Mouse (Mus musculus) ovary, postnatal 14 days (tissue): ENCODE data around the gene Pdpk1.
"Not testable (repeated sequence)": the region's sequence is repeated elsewhere in the genome, so short reads cannot be mapped to it uniquely, and the experiment has no call there.

Experiments used
- DNase-seq: peaks from one replicate; pipeline ENCODE4 v3.0.0; 2022; ENCODE audit warnings: low spot score

The Pdpk1 gene

GRCm38 (mm10) chr17:24162584-24163175, 12.0 kb upstream of the Pdpk1 start:
- no peak for DNase-seq

- no peak for DNase-seq
These were observed 10.7 kb upstream of the Pdpk1 start for GRCm38 (mm10) chr17:24161466-24161865.

GRCm38 (mm10) chr17:24157526-24157925, 6.8 kb upstream of the Pdpk1 start:
- no peak for DNase-seq

DNA sequence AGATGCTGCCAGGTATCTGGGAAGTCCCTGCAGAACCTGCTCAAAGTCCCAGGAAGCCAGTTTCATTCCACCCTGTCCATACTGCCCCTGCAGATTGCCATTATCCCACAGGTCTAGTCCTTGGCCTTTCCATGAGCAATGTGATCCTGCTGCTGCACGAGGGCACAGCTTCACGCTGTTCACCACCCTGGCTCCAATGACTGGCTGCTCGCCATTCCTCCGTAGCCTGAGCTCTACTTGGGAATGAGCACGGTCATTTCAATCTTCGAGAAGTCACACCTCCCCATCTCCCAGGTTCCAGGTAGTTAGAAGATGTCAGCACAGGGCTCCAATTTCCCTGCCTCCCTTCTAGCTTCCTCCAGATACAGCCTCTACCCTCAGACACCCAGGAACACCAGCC, 6.4 kb upstream of the Pdpk1 start:
- DNase-seq: no peak

DNA sequence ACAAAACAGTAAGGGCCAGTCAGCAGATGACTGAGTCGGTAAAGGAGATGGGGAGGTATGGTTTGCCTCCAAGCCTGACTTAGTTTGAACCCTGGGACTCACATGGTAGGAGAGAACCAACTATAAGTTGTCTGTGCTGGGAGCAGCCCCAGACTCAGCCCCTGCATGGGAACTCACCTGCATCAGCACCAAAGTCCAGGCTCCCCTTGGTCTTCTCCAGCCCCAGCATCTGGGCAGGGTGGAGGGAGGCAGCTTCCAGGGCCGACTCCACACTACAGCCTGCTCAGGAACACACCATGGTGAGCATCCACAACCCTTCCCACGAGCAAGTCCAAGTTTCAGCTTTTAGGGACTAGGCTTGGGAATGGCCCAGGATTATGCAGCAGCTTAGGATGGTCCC, 5.7 kb upstream of the Pdpk1 start:
- DNase-seq: no peak

DNA sequence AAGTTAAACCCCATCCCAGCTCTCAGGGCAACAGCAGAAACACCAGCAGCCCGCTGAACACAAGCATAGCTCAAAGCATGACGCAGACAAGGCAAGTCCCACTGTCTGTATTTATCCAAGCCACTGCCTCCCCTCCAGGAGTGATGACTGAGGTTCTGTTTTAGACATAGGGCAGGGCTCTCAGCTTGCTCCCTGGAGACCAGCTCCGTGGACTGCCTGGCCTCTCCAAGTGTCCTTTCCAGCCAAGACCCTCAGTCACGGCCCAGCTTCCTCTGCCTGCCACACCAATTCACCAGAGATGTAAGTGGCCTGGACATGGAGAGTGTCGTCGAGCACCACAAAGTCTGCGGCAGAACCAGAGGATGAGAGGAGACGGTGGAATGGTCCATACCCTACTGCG, 5.0 kb upstream of the Pdpk1 start:
- no peak for DNase-seq

GRCm38 (mm10) chr17:24154463-24154862, 3.7 kb upstream of the Pdpk1 start:
- no peak for DNase-seq

GRCm38 (mm10) chr17:24151890-24152563, 1.3 kb upstream of the Pdpk1 start:
- DNase-seq: peak; percentile 60

DNA sequence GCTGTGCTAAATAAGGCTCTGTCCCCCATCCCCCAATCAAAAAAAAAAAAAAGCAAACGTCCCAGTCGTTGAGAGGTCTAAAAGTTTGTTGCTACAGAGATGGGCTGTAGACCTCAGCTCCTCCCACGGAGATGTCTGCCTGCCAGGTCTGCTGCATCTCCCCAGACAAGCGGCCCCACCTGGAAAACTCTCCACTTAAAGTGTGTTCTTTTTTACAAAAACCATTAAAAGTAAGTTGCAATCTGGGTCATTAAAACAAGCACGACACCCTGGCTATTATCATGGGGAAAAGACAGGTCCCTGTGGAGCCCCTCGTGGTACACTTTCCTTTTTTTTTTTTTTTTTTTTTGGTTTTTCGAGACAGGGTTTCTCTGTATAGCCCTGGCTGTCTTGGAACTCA, 658 bp upstream of the Pdpk1 start:
- DNase-seq: no peak

GRCm38 (mm10) chr17:24149421-24149820, 1.3 kb downstream of the Pdpk1 start:
- no peak for DNase-seq

GRCm38 (mm10) chr17:24142897-24143296, 7.8 kb downstream of the Pdpk1 start:
- no peak for DNase-seq

DNA sequence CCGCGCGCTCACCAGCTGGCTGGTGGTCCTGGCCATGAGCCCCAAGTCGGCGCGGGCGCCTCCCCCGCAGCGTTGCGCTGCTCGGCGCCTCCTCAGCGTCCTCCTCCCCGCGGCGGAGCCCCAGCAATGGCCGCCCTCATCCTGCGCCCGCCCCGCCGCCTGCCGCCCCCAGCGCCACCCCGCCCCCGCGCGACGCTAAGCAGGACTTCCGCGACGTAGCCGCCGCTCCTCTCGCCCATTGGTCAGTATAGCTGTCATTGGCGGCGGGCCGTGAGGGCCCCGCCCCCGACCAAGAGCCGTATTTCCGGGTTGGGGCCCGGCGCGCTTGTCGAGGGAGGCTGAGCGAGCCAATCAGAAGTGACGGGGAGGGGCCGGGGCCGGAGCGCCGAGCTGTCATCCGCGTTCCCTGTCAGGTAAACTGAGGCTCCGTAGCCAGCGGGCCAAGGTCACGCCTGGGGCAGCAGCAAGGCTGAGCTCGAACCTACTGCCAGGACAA, 9.3 kb downstream of the Pdpk1 start:
- DNase-seq: peak; percentile 95

- peak; percentile 10 for DNase-seq
These were observed 9.8 kb downstream of the Pdpk1 start for GRCm38 (mm10) chr17:24140845-24141424.

- no peak for DNase-seq
These were observed 10.8 kb downstream of the Pdpk1 start for GRCm38 (mm10) chr17:24139968-24140367.

DNA sequence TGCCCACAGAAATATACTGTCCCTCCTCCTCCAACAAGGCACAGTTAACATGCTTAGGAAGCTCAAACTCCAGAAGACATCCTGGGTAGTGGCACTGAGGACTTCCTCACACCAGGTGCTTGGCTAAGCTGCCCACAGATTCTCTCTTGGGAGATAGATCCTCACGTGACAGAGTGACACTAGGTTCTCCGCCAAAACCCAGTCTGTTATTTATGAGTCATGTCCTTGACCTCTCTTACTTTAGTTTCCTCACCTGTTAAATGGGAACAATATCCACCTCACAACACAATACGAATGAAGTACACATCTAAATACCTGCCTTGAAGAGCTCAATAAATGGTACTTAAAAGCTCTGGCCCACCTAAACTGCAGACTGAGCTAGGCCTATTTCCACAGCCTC, 11.5 kb downstream of the Pdpk1 start:
- no peak for DNase-seq

DNA sequence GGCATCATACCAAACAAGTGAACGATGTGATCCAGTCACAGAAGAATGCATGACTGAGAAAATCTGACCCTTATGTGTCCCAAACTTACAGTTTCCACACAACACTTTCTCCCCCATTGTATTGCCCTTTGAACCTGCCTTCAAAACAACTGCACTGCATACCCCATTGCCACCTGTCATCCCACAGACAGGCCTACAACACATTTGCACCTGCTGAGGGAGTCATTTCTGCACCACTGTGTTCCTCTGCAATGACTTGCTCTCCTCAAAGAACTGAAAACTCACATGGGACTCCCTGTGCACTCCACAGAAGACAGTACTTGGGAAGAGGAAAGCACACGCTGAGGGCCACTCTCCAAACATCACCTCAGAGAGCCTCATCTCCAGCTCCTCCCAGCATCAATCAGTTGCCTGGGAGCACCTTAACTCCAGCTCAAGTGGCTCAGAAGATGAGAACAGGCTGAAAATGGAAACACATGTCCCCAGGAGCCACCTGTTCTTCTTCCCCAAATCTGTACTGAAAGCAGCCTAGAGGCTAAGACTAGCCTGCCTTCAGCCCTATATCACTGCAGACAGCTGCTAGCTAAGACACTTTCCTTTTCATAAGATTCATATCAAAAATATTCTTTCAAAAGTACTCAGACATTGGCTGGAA, 13.4 kb downstream of the Pdpk1 start:
- DNase-seq: no peak

DNA sequence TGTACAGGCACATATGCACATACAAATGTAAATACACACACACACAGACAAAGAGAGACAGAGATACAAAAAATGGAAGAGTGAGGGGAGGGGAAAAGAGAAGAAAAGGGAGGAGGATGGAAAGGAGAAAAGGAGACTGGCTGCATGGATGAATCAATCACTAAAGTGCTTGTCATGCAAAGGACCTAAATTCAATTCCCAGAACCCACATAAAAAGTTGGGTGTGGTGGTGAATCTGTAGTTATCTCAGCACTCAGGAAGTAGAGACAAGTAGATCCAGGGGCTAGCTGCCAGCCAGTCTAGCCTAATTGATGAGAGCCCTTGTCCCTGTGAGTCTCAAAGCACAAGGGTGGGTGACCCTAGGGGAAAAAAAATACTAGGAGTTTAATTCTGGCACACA, 16.7 kb downstream of the Pdpk1 start:
- DNase-seq: no peak

- DNase-seq: not testable (repeated sequence)
These were observed 17.8 kb downstream of the Pdpk1 start for GRCm38 (mm10) chr17:24132919-24133318.

- no peak for DNase-seq
These were observed 19.2 kb downstream of the Pdpk1 start for GRCm38 (mm10) chr17:24131570-24131969.

- DNase-seq: not testable (repeated sequence)
These were observed 21.5 kb downstream of the Pdpk1 start for GRCm38 (mm10) chr17:24129246-24129645.

DNA sequence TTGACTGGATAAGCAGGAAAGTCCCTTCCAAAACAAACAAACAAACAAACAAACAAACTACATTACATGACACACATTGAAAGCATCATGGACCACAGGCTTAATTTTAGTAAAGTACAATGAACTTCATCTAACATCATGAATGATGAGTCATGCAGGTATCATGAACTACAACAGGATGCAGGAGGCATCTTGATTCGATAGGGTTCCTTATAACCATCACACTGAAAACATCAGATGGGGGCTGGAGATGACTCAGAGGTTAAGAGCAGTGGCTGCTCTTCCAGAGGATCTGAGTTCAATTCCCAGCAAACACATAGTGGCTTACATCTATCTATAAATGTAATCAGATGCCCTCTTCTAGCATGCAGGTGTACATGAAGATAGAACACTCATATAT, 23.1 kb downstream of the Pdpk1 start:
- no peak for DNase-seq

DNA sequence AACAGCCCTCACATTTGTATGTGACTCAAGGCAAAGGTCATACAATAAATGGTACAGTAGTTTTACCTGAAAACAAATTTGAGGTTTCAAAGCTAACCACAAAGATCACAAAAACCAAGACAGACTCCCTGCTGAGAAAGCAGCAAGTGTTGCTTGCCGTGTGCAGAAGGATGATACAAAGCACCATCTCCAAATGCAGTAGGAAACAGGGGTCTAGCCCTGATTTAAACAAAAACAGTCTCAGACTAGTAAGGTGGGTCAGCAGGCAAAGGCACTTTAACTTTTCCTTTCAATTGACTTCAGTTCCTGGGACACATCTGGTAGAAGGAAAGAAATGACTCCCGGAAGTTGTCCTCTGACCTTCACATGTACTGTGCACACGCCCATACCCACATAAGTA, 23.9 kb downstream of the Pdpk1 start:
- no peak for DNase-seq

DNA sequence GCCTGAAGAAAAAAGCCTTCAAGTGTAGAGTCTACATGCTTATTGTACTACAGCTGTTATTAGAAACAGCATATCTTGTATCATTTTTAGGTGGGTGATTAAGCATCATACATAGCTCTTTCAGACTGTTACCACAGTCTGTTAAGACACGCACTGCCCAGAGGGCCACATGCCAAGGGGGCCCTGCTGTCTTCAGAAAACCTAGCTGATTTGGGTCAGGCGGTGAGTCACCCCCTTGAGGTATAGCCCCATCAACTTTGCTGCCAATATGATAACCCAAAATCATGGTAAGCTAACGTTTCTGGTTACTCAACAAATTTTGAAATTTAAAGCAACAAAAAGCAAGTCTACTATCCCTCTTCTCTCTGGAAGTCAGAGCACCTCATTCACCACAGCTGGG, 31.3 kb downstream of the Pdpk1 start:
- DNase-seq: no peak
